In the genomic region with DNA sequence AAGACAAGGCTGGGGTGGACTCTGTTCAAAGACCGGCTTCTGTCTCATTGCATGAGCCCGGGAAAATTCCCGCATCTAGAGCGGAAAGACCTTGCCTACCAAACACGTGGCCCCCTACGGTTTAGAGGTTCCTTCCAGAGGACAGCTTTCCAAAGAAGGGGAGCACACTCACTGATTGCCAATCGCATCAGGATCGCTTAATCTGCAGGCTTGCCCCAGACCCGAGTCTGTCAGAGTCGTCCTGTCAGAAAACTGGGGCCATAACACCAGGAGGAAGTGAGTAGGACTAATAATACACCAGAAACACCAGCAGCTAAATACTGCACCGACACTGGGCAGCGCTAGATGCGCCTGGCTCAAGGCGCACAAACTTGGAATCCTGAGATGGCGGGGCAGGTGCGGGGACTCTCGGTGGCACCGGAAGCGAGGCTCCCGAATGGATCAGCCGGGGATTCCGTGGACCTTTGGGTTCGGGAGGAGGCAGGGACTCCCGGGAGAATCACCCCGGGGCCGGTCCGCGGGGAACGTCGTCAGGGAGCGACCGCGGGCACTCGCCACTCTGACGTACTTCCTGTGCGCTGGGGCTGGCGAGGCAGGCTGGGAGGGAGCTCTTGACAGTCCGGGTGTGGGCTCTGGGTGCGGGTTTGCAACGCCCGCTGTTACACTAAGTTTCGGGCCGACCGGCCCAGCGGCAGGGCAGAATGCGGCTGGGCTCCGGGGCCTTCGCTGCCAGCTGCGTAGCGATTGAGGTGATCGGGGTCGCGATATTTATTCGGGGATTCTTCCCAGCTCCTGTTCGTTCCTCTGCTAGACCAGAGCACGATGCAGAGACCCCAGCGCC, we compare ENCODE assay signal across 7 mouse cellular contexts. TPM values are rescaled to one million over a fixed set of nuclear protein-coding genes. Genes with fewer than 3 reads are reported as not detected.
A peak's percentile ranks its signal among the peaks of the same experiment; 100 is the strongest.
DNase-seq lines count a peak whose midpoint lies in the region; ATAC-seq lines count a peak whose summit lies in the region.

TSS of gene Pigg (plus strand) at position 386 of the 841 bp plus-strand sequence.

- H3K9me3 ChIP-seq in embryonic facial prominence, embryonic 10.5 days, result no peaks in the 10 kb centered on the region
- no peaks in the 10 kb centered on the region for H3K9me3 ChIP-seq in limb, embryonic 10.5 days (replicated peaks)
- no peaks in the 10 kb centered on the region for H3K9me3 ChIP-seq in midbrain, embryonic 13.5 days

- H3K9ac ChIP-seq in midbrain, embryonic 13.5 days (replicated peaks), result peak within 1 kb of the TSS; percentile 86

- H3K4me3 ChIP-seq in embryonic facial prominence, embryonic 10.5 days, result peak within 1 kb of the TSS; percentile 91
- H3K4me3 ChIP-seq in limb, embryonic 10.5 days, result peak within 1 kb of the TSS; percentile 81
- peak within 1 kb of the TSS; percentile 79 for H3K4me3 ChIP-seq in midbrain, embryonic 13.5 days (replicated peaks)

- peak; percentile 97 for DNase-seq in adrenal gland, postnatal 10 days
- peak; percentile 94 for DNase-seq in embryonic facial prominence, embryonic 10.5 days (ENCODE audit: low spot score)
- peak; percentile 89 for DNase-seq in kidney, adult 11 months
- DNase-seq in limb, embryonic 10.5 days (ENCODE audit: low spot score), result peak; percentile 96
- peak; percentile 82 for DNase-seq in spleen, adult 12 weeks (ENCODE audit: low spot score)

- peak within 1 kb of the TSS; percentile 90 for H3K27ac ChIP-seq in embryonic facial prominence, embryonic 10.5 days (replicated peaks)
- peak within 1 kb of the TSS; percentile 92 for H3K27ac ChIP-seq in limb, embryonic 10.5 days
- H3K27ac ChIP-seq in midbrain, embryonic 13.5 days, result peak within 1 kb of the TSS; percentile 80

- under 1% methylated on average over 57 of the region's 57 CpGs for WGBS in embryonic facial prominence, embryonic 10.5 days
- under 1% methylated on average over 57 of the region's 57 CpGs for WGBS in limb, embryonic 10.5 days
- under 1% methylated on average over 57 of the region's 57 CpGs for WGBS in midbrain, embryonic 13.5 days

- peaks cover 13% of the 10 kb centered on the region for H3K4me1 ChIP-seq in embryonic facial prominence, embryonic 10.5 days
- peaks cover 11% of the 10 kb centered on the region for H3K4me1 ChIP-seq in limb, embryonic 10.5 days
- peaks cover 14% of the 10 kb centered on the region for H3K4me1 ChIP-seq in midbrain, embryonic 13.5 days (replicated peaks)

- H3K36me3 ChIP-seq in embryonic facial prominence, embryonic 10.5 days (replicated peaks), result 0 out of 2 replicates have a peak, but pooled peaks cover 3% of the 10 kb centered on the region
- 0 out of 2 replicates have a peak, but pooled peaks cover 1% of the 10 kb centered on the region for H3K36me3 ChIP-seq in limb, embryonic 10.5 days
- H3K36me3 ChIP-seq in midbrain, embryonic 13.5 days, result 0 out of 2 replicates have a peak, but pooled peaks cover under 1% of the 10 kb centered on the region

- peak; percentile 98 for ATAC-seq in granulocyte monocyte progenitor cell, adult 5-6 weeks (replicated peaks; ENCODE audit: poor library complexity, severe bottlenecking)
- peak; percentile 99 for ATAC-seq in midbrain, embryonic 13.5 days

- peak within 1 kb of the TSS; percentile 81 for H3K4me2 ChIP-seq in midbrain, embryonic 13.5 days (replicated peaks)

- no peaks in the 10 kb centered on the region for H3K27me3 ChIP-seq in embryonic facial prominence, embryonic 10.5 days (replicated peaks; ENCODE audit: low read depth, poor library complexity, severe bottlenecking)
- no peaks in the 10 kb centered on the region for H3K27me3 ChIP-seq in limb, embryonic 10.5 days (ENCODE audit: low read depth, poor library complexity, severe bottlenecking)
- no peaks in the 10 kb centered on the region for H3K27me3 ChIP-seq in midbrain, embryonic 13.5 days

RNA-seq across cellular contexts. Expression of gene Pigg, which starts in this region (rescaled TPM):
- 1 to 10 TPM; 7.8 to 9.5 TPM for total RNA-seq in adrenal gland, postnatal 10 days (2021)
- 6.4 and 7.6 TPM in 2 replicates for polyA plus RNA-seq in embryonic facial prominence, embryonic 10.5 days (2016; fragmentation: Nextera tagmentation; extraction: Ambion mirVana)
- 5.6 and 7.7 TPM in 2 replicates for total RNA-seq in granulocyte monocyte progenitor cell, adult 5-6 weeks (2014; fragmentation: Nextera tagmentation)
- 5.5 and 6.1 TPM in 2 replicates for total RNA-seq in granulocyte monocyte progenitor cell, adult 5-6 weeks (2017)
- 6.1 TPM in 2 replicates for polyA plus RNA-seq in limb, embryonic 10.5 days (2016; fragmentation: Nextera tagmentation; extraction: Ambion mirVana)
- polyA plus RNA-seq in midbrain, embryonic 13.5 days (2015; fragmentation: Nextera tagmentation; extraction: Ambion mirVana), result 6.0 and 6.1 TPM in 2 replicates

Comparison
In these comparisons a context has a peak if more than half of its experiments do, and no peak if none do; other contexts are left out.
1. Peak in every context shown above with its lines: DNase-seq, ATAC-seq, H3K4me3 ChIP-seq and H3K27ac ChIP-seq.